Mouse (Mus musculus) kidney, postnatal 10 days (tissue): ENCODE data around the gene Usp22.
"Not testable (repeated sequence)": the region's sequence is repeated elsewhere in the genome, so short reads cannot be mapped to it uniquely, and the experiment has no call there.

Experiments used
- DNase-seq: peaks from one replicate; pipeline ENCODE4 v3.0.0; 2021; ENCODE audit warnings: mixed read lengths

Gene Usp22

DNA sequence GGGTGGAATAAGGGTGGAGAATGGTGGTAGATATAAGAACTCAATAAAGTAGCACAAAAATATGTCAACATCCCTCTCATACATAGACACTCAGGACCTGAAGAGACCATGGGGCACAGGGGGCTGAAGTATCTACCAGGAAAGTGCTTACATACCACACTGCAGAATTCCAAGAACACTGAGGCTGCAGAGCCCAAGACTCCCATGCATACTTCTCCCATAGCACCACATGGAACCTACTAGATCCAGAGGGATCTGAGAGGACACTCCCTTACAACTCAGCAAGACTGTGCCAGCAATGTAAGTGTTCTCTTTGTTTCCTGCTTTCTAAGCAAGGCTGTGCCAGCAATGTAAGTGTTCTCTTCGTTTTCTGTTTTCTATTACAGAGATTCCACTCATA, 9.0 kb upstream of the Usp22 start:
- no peak for DNase-seq

DNA sequence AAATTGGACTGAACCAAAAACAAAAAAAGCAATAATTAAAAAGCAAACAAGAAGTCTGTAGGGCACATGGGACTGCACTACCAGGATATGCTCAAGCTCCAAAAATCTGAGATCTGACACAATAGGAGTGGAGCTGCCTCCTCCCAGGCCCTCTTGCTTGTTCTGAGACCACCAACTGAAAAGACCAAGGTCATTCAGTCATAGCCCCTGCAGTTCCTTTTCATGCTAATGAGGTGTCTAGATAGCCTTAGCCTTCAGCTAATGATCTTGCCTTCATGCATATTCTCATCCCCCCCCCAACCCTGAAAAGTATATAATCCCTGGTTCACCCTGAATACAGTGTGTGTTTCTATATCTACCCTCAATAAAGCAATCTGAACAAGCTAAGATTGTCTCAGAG, 6.8 kb upstream of the Usp22 start:
- no peak for DNase-seq

DNA sequence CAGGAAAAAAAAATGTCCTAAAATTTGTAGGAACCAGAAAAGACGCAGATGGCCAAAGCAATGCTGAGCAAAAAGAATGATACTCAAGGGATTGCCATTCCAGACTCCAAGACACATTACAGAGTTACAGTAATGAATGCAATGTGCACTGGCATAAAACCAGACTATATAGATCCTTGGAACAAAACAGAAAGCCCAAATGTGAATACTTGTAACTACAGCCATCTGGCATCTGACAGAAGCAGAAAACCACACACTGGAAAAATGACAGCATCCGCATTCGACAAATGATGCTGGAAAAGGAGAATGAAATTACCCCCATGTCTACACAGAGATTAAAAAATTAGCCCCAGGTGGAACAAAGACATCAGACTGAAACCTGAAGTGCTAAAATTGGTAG, 5.5 kb upstream of the Usp22 start:
- DNase-seq, result no peak

DNA sequence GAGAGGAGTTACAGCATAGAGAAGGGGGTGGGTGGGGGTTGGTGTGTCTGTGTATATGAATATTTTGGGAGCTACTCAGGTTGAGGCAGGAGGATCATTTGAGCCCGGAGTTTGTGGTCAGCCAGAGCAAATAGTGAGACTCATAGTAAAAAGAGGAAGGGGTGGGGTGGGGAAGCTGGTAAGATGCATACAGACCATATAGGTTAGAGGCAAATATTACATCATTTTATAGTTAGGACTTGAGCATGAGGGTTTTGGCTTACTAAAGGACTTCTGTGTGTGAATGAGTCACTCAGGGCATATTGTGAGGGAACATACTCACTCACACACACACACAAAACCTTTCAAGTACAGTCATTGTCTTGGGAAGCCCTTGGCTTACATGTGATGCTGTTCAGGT, 1.5 kb upstream of the Usp22 start:
- no peak for DNase-seq

DNA sequence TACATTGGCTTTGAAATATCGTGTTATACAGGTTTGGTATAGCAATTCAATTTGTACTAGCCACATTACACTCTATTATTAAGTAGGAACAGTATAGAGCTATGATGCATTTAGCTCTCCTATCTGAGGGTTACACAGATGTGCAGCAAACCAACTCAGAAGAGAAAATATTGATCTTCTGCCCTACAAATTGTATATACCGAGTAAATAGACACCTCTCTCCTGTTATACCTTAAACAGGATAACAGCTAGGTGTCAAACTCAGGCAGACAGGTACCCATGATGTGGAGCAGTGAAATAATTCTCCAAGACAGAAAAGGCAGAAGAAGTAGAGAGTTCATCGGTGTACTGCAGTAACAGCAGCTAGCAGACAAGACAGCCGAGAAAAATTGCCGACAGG, 923 bp upstream of the Usp22 start:
- no peak for DNase-seq

DNA sequence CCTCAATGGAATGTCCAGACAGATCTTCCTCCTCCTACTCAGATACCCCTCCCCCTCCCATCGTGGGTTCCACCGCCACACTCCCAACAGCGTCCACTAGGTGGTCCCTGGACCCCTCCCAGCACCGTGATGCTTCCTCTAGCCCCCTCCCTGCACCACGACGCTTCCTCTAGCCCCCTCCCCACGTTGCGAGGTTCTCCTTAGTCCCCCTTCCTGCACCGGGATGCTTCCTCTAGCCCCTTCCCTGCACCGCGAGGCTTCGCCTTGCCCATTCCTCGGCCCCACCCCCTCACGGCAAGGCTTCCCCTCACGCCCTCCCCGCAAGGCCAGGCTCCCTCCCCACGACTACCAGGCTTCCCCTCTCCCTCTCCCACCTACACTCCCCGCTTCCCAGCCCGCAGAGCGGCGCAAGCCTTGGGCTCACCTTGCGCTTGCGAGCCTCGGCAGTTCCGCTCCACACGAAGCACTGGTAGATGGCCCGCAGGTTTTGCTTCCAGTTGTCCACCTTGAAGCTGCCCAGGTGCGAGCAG, 499 bp downstream of the Usp22 start:
- peak; percentile 76 for DNase-seq

DNA sequence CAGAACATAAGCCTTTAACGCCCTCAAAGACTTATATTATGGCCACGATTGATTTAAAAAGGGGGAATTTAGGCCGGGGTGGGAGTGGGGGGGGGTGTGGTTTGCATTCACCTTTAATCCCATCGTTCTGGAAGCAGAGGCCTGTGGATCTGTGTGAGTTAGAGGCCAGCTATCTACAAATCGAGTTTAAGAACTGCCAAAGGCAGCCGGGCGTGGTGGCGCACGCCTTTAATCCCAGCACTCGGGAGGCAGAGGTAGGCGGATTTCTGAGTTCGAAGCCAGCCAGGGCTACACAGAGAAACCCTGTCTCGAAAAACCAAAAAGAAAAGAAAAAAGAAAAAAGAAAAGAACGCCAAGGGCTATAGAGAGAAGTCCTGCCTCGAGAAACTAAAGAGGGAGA, 1.4 kb downstream of the Usp22 start:
- DNase-seq, result not testable (repeated sequence)

DNA sequence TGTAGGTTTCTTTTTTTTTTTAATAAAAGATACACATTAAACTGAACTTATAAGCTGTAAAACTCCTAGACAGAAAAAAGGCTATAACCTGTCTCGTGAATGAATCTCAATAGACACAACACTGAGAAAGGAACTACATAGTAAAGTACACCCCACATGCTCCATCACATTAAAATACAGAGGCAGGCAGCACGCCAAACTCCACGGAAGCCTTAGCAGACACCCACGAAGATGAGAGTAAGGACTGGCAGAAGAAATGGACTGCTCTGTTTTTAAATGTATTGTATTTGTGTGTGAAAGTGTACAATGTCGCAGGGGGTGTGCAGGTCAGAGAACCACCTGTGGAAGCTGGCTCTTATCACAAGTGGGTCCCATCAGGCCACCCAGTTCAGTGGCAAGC, 4.7 kb downstream of the Usp22 start:
- DNase-seq, result no peak

DNA sequence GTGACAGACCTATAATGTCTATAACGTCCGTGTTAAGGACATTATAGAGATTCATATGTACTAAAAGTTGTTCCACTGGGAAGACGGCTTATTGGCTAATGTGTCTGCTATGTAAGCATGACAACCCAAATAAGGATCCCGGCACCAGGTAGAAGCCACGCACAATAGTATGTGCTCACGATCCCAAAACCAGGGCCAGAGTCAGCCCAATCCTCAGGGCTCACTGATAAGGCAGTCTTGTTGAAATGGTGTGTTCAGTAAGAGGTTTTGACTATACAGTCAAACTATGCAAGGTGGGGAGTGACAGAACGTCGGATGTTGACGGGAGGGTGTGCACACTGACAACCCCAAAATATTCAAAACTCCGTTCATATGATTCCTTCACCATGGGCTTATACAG, 10.0 kb downstream of the Usp22 start:
- no peak for DNase-seq

DNA sequence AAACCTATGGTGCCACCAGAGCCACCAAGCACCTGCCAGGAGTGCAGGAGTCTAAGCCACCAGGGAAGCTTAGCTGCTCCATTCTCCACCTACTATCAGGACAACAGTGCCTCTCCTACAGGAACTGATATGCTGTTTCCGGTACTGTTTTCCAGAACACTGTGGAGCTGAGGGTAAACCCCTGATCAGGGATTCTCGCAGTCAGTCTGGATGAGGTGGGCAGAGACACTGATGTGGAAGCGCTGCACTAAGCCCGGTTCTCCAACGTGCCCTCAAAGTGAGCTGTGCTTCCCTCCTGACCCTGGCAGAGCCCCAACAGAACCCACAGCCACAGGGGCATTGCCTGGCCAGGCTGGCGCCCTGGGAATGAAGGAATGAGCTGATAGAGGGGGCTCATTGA, 10.5 kb downstream of the Usp22 start:
- no peak for DNase-seq

DNA sequence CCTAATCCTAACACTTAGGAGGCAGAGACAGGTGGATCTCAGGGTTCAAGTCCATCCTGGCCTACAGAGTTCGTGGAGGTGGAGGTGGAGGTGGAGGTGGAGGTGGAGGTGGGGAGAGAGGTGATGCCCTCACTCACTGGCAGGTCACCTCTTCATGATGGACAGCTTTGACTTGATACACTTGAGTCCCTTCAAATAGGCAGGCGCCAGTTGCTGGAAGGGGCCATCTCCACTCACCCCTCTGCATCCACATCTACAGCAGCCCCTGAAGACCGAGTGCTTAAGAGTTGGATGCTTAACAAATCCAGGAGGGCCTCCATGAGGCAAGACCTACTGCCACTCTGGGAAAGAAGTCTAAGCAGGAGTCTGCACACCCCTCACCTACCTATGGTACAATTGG, 11.5 kb downstream of the Usp22 start:
- no peak for DNase-seq

DNA sequence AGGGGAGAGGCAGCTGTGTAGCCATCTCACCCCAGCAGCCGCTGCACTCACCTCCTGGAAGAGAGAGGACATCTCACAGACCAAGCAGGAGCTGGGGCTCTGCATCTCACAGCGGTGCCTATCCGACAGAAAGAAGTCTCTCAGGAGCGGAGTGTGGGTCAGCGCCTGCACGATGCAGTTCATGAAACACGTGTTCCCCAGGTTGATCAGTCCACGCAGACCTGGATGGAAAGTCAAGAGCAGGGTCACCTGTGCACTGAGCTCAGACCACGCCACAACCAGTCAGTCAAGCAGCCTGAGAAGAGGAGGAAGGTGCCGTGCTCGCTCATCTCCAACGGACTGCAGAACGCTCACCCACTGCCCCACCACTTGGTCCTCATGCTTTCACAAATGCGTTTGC, 12.1 kb downstream of the Usp22 start:
- DNase-seq, result no peak

DNA sequence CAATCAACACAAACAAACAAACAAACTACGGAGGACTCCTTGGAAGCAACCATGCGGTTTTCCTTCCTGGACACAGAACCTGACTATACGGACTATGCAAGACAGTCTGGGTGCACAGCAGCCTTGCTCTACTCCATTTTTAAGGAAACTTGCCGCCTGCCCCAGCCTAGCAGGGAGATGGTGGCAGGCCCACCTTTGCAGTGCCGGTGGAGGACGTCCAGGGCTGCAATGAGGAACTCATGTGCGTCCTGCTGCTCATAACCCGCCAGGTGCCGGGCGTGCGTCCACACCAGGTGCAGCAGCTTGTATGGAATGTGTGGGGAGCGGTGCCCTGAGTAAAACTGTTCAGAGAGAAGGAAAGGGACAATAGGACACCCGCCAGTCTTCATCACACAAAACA, 13.7 kb downstream of the Usp22 start:
- no peak for DNase-seq

DNA sequence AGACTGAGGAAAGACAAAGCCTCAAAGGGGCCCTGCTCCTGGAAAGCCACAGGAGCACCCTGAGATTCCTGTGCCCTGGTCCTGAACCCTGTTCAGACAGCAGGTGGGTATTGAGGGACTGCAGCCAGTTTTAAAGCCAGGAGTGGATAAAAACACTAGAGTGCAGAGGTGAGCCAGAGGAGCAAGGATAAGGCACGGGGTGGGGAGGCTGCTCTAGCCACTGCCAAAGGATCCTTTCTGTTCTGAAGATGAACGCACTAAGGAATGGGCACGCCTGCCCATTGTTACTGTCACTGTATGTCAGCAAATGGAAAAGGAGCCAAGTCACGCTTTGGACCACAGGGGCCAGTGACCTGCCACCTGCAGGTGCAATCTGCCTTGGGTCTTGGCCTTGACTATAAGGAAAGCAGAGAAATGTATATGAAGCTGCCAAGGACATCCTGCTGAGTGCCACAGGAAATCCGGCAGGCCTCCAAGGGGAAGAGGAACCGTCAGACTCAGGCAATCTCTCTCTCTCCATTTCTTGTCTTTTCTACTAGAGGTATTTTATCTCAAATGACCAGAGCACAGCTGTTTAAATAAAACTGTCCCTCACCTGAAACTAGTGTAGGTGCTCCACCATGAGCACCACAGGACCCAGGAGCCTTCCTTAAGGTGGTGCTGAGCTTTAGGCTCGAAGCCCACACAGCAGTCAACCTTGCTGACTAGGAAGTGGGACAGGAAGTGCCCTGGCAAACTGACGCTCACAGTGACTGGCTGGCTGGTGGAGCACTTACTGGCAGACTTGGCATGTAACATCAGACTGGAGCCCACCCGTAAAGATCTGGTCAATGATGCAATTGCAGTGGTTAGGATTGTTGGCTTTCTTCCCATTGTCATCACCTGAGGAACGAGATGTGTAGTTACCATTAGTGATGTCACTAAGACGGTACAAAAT, 14.8 kb downstream of the Usp22 start:
- no peak for DNase-seq

DNA sequence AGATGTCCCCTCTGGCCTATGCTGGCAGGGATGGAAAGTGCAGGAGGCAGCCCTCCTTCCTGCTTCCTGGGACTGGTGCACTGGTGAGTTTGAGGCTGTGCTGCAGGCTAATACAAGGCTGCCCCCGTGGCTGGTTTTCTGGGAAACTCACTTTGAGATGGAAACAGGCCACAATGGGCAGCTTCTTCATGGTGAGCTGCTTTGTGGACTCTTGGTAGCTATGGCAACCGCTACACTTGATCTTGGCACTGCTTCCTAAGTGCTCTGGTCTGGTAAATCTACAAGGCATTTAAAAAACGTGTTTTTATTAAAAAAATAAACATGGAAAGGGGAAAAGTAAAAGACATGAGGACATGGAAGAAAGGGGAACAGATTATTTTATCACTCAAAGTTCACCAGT, 16.7 kb downstream of the Usp22 start:
- no peak for DNase-seq

DNA sequence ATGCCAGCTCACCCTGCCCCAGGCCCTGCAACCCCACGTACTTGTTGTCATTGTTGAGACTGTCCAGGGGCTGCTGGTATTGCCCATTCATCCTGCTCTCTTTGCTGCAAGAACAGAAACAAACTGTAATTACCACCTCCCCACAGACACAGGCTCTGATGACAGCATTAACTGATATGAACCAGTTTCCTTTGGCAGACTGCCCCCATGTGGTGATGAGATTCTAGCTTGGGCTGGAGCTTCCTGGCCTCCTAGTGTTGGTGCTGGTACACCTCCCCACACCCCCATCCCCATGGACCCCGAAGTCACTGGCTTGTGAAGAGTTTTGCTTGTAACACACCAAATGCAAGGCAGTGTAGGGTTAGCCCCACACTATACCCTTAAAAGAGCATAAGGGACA, 19.1 kb downstream of the Usp22 start:
- DNase-seq, result peak; percentile 56

DNA sequence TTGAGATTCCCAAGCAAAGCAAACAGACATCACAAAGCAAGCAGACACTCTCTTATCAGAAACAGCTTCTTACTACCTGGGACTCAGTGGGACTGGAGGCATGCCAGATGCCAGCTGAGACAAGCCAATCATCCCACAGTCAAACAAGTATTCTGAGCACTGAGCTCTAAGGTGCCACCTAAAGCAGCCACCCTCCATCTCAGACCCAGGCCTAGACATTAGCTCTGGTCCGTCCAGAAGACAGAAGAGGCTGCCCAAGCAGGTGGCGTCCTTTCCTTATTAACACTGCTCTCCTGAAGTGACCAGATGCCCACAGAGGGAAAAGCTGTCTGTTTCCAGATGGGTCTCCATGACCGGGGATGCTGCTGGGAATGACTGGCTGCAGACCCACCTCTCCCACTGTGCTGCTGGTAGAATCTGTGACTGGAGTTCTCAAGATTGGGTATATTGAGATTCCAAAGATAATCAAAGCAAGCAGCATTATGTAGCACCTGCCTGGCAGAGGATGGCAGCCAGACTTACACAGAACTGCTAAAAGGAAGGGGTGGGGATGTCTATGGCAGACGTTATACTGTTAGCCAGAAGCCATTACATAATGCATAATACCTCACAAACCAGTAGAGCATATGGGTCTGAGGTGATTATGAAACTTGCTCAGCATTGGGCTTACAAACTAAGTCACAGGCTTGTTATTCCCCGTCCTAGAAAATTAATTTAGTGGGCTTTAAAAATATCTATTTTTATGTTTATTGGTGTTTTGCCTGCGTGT, 24.4 kb downstream of the Usp22 start:
- DNase-seq, result no peak

DNA sequence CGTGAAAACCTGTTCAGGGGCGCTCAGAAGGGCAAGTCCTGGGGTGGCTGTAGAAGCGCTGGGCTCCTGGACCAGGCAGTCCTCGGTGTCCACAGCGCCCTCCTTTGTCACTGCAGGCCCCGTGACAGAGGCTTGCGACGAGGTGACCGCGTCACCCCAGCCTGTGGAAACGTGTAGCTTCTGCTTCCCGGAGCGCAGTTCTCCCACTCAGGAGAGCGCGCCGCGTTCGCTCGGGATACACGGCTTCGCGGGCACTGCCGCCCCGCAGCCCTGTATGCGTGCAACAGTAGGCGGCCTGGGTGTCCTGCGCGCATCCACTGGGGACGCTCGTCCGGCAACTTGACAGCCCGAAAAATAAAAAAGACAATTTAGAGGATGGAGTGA, 27.6 kb downstream of the Usp22 start:
- peak; percentile 33 for DNase-seq

DNA sequence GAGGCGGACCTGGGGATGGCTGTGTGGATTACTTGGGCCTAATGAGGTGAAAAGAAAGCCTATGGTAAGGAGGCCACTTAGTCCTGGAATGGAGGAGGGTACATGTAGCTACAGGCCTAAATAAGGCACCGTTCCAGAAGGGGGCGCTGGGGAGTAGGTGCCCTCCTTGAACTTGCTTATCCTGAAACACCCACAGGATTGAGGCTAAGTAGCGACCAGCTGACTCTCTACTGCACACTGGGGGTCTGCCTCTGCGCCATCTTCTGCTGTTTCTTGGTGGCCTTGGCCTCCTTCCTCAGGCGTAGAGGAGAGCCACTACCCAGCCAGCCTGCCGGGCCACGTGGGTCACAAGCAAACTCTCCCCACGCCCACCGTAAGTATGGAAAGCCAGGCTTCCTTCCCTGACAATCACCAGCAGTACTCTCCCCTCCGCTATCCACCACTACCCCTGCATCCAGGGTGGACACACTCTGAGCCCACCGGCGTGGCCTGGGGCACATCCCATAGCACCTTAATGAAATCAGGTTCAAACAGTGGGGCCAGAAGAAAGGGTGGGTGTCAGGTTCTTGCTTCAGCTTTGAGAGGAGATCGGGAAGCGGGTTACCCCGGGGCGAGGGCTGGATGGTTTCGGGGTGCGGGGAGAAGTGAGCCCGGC, 28.1 kb downstream of the Usp22 start:
- DNase-seq, result peak; percentile 47

DNA sequence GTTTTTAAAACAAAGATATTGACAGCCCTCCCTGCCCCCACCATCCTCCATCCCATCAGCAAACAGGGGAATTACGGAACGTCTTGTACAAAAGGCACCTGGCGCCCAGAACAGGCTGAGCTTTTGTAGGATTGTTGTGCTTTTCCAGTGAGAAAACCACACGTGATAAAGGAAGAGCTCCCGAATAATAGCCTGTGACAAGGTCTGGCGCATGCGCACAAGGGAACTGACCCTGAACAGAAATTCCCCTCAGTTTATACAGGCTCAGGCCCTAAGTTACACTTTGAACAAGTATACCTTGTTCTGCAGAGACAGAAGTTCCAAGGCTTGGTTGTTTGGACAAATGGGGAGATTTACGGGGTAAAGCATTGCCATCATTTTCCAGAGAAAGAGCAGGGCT, 29.3 kb downstream of the Usp22 start:
- no peak for DNase-seq

DNA sequence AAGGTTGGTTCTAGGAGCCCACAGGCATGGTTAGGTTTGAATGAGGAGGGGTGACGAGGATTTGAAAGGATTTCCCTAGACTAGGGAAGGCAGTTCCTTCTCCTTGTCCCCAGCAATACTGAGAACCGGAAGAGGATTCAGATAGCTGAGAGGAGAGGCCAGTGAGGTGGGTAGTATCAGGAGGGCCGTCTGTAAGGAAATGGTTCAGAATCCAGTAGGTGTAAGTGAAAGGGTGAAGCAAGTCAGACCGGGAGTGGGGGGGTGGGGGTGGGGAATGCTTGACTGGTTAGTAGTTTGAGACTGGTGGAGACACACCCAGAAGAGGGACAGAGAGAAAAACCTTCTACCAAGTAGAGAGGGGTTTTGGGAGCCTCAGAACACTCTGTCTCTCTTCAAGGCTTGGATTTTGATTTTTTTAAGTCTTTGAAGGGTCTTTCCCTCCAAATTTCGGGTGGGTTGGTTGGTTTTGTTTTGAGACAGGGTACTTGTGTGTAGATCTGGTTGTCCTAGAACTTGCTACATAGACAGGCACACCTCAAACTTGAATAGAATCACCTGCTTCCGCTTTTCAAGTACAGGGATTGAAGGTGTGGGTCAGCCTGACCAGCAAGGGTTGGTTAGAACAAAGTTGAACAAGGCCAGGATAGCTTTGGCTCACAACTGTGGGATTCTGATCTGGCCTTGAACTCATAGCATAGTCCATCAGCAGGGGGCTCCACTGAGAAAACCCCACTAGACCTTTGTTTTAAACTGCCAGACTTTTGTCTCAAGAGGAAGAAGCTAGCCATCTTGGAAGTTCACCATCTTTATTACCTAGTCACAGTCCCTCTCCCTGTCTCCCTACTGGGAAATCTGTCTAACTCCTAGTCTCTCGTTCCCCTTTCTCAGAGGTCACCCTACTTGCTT, 31.0 kb downstream of the Usp22 start:
- no peak for DNase-seq

DNA sequence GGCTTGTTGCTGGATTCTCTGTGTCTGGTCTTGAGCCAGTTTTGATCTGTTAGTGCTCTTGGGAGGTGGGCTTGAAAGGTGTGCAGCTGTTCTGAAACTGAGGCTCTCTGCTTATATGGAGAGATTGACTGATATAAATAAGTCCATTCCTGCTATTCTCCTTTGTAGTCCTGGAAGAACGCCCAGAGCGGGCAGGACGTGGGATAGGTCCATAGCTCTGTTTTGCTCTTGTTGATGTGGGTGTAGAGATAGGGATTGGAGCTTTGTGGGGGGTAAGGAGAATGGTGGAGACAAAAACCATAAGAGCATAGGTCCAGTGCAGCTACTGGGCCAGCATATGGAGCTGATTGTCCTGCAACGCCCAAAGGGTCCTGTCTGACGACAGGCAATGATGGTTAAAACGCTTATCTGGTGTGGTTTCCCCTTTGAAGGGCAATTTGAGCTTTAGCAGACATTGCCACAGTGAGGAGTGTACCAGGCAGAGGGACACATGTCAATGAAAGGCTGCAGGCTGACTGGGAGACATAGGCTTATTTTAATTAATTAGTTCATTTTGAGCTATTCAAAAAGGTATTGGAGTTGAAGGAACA, 31.8 kb downstream of the Usp22 start:
- DNase-seq, result no peak
